Mouse (Mus musculus) liver, embryonic 14.5 days (tissue): ENCODE data around the gene H2-Q10. TPM values are rescaled to one million over a fixed set of nuclear protein-coding genes. Genes with fewer than 3 reads are reported as not detected.
"Not testable (repeated sequence)": the region's sequence is repeated elsewhere in the genome, so short reads cannot be mapped to it uniquely, and the experiment has no call there.

ENCODE experiments used
- ATAC-seq: fragments of 200-750 bp; cut with Nextera tagmentation; 2 replicates; pipeline ENCODE4 v1.8.0; 2017; ENCODE audit warnings: moderate number of reproducible peaks, mild to moderate bottlenecking, moderate library complexity; ENCODE audit not compliant: insufficient read depth
- DNase-seq, 3 experiments: peaks; one replicate each; pipeline ENCODE4 v3.0.0-alpha.2; 2012 to 2013; ENCODE audit warnings: low read depth in 3 of 3, low spot score in 3 of 3
- H3K27ac ChIP-seq: fragments of 300-500 bp; sonication (generic); 2 replicates; pipeline ENCODE4 v1.5.1; 2014; ENCODE audit warnings: moderate library complexity, mild to moderate bottlenecking, control low read depth, inconsistent platforms
- H3K27me3 ChIP-seq: fragments of 300-500 bp; sonication (generic); 2 replicates; pipeline ENCODE4 v1.6.1; 2014; ENCODE audit warnings: mild to moderate bottlenecking, low read length, moderate library complexity; ENCODE audit not compliant: control insufficient read depth, insufficient read depth
- H3K36me3 ChIP-seq: fragments of 300-500 bp; sonication (generic); replicated peaks from 2 replicates; pipeline ENCODE4 v1.6.1; 2014; ENCODE audit warnings: low read depth; ENCODE audit not compliant: control insufficient read depth, insufficient read depth
- H3K4me1 ChIP-seq, 2 experiments: fragments of 200-500 bp in 1 of 2; fragments of 300-500 bp in 1 of 2; sonication (generic) in 1 of 2; replicated peaks; 2 replicates each; pipeline ENCODE4 v1.6.1; 2012 to 2014; ENCODE audit warnings: antibody characterized with exemption in 1 of 2, inconsistent platforms in 1 of 2, low read length in 1 of 2; ENCODE audit not compliant: control insufficient read depth in 2 of 2, insufficient read depth in 2 of 2
- H3K4me2 ChIP-seq: fragments of 300-500 bp; sonication (generic); 2 replicates; pipeline ENCODE4 v1.6.1; 2014; ENCODE audit warnings: low read depth, mild to moderate bottlenecking, control low read depth, moderate library complexity
- H3K4me3 ChIP-seq, 2 experiments: fragments of 200-500 bp in 1 of 2; fragments of 300-500 bp in 1 of 2; sonication (generic) in 1 of 2; 2 replicates each; pipeline ENCODE4 v1.5.1; 2012 to 2014; ENCODE audit warnings: low read depth in 2 of 2, low read length in 2 of 2, mild to moderate bottlenecking in 2 of 2, control low read depth in 1 of 2, inconsistent platforms in 1 of 2, moderate library complexity in 1 of 2; ENCODE audit not compliant: insufficient read depth in 1 of 2
- H3K9ac ChIP-seq: fragments of 300-500 bp; sonication (generic); replicated peaks from 2 replicates; pipeline ENCODE4 v1.6.1; 2014; ENCODE audit warnings: mild to moderate bottlenecking, control low read depth, moderate library complexity
- H3K9me3 ChIP-seq: fragments of 300-500 bp; sonication (generic); 2 replicates; pipeline ENCODE4 v1.6.1; 2016; ENCODE audit warnings: low read length, mixed read lengths; ENCODE audit not compliant: control insufficient read depth
- CTCF ChIP-seq: IDR thresholded peaks from 2 replicates; pipeline ENCODE4 v1.5.1; 2016; ENCODE audit warnings: antibody characterized with exemption, low read depth, control low read depth
- EP300 ChIP-seq: IDR thresholded peaks from 2 replicates; pipeline ENCODE4 v1.6.1; 2016; ENCODE audit warnings: antibody characterized with exemption, low read depth
- WGBS: fragments of 180-500 bp; shearing (Covaris S2); extraction: QIAGEN DNeasy Blood & Tissue Kit; methylation state at CpG from one replicate; pipeline ENCODE4 v1.1.7; 2014; ENCODE audit not compliant: insufficient replicate concordance; 5-methylcytosine and 5-hydroxymethylcytosine counted together
- polyA plus RNA-seq, 2 experiments: library from polyadenylated mRNA; depleted of rRNA in 1 of 2; stranded (reverse) in 1 of 2; unstranded in 1 of 2; fragments of >200 nt; fragmentation: Nextera tagmentation in 1 of 2; extraction: Ambion mirVana in 1 of 2; gene quantifications; 2 replicates each; pipeline versions ENCODE4 v1.2.1 to v1.2.3; 2012 to 2014

The H2-Q10 gene
- polyA plus RNA-seq (2012; rRNA removed) (119 and 136 TPM in 2 replicates), polyA plus RNA-seq (2014; fragmentation: Nextera tagmentation; extraction: Ambion mirVana) (195 and 206 TPM in 2 replicates)

GRCm38 (mm10) chr17:35469842-35470751, at the start of gene H2-Q10:
H2-Q10 (plus strand) TSS chr17:35470089.
- Histone ChIP-seq H3K4me2 (peak within 1 kb of the TSS; percentile 24; the same call in 1 of the 2 replicates), H3K9ac (peak within 1 kb of the TSS; percentile 32), H3K36me3 (no peaks in the 10 kb centered on the region), H3K4me1 (no peaks in the 10 kb centered on the region), H3K4me3 (peak within 1 kb of the TSS; percentile 35 to 56), H3K27ac (peak within 1 kb of the TSS; percentile 33), H3K27me3 (peaks cover 17% of the 10 kb centered on the region), H3K9me3 (no peaks in the 10 kb centered on the region)
- 3% methylated on average over 77 of the region's 80 CpGs for WGBS
- no peak for DNase-seq
- ATAC-seq, result peak; percentile 81
- no peak for TF ChIP-seq CTCF
- TF ChIP-seq EP300, result no peak

GRCm38 (mm10) chr17:35420206-35420810, 49.6 kb upstream of the H2-Q10 start:
- not testable (repeated sequence) for H3K9ac ChIP-seq, H3K9me3 ChIP-seq, H3K27me3 ChIP-seq, ATAC-seq, DNase-seq, H3K27ac ChIP-seq, H3K4me2 ChIP-seq, H3K4me1 ChIP-seq, H3K36me3 ChIP-seq, H3K4me3 ChIP-seq
- 8% methylated on average over 11 of the region's 11 CpGs for WGBS
- TF ChIP-seq CTCF, result peak; percentile 78

GRCm38 (mm10) chr17:35421331-35421730, 48.6 kb upstream of the H2-Q10 start:
- not testable (repeated sequence) for H3K36me3 ChIP-seq, H3K4me2 ChIP-seq, H3K9ac ChIP-seq, DNase-seq, H3K9me3 ChIP-seq, H3K27ac ChIP-seq, H3K4me1 ChIP-seq, H3K4me3 ChIP-seq, ATAC-seq
- 69% methylated on average over 4 of the region's 4 CpGs for WGBS
- H3K27me3 ChIP-seq, result peaks cover 12% of the 10 kb centered on the region

- not testable (repeated sequence) for H3K4me3 ChIP-seq, DNase-seq, ATAC-seq, H3K9me3 ChIP-seq, H3K27ac ChIP-seq, H3K4me1 ChIP-seq, H3K9ac ChIP-seq, H3K36me3 ChIP-seq, H3K4me2 ChIP-seq
- peaks cover 12% of the 10 kb centered on the region for H3K27me3 ChIP-seq
- 71% methylated on average over 5 of the region's 5 CpGs for WGBS
Observed at GRCm38 (mm10) chr17:35422360-35422759, 47.5 kb upstream of the H2-Q10 start.

- H3K9me3 ChIP-seq, H3K36me3 ChIP-seq, H3K4me2 ChIP-seq, H3K4me1 ChIP-seq, H3K9ac ChIP-seq, DNase-seq, H3K27ac ChIP-seq, H3K4me3 ChIP-seq, ATAC-seq: not testable (repeated sequence)
- 41% methylated on average over 3 of the region's 3 CpGs for WGBS
- H3K27me3 ChIP-seq, result peaks cover 12% of the 10 kb centered on the region
Observed at GRCm38 (mm10) chr17:35423131-35423810, 46.6 kb upstream of the H2-Q10 start.

- peaks cover 12% of the 10 kb centered on the region for H3K27me3 ChIP-seq
- not testable (repeated sequence) for ATAC-seq, H3K4me1 ChIP-seq, H3K36me3 ChIP-seq, H3K9ac ChIP-seq, H3K4me2 ChIP-seq, H3K27ac ChIP-seq, H3K4me3 ChIP-seq, DNase-seq, H3K9me3 ChIP-seq
- WGBS, result 41% methylated on average over 3 of the region's 3 CpGs
Observed at GRCm38 (mm10) chr17:35424106-35424505, 45.8 kb upstream of the H2-Q10 start.

GRCm38 (mm10) chr17:35424624-35425416, 45.1 kb upstream of the H2-Q10 start, which contains the start of gene H2-Q6:
H2-Q6 (plus strand) TSS chr17:35424850.
- ATAC-seq (peak; percentile 75), DNase-seq (peak in 1 of 3 experiments; percentile 22)
- H3K27me3 ChIP-seq, result peaks cover 12% of the 10 kb centered on the region
- not testable (repeated sequence) for H3K9ac ChIP-seq, H3K27ac ChIP-seq, H3K4me1 ChIP-seq, H3K36me3 ChIP-seq, H3K9me3 ChIP-seq
- 2% methylated on average over 50 of the region's 66 CpGs for WGBS
- H3K4me2 ChIP-seq, result peak within 1 kb of the TSS; percentile 36
- H3K4me3 ChIP-seq, result peak within 1 kb of the TSS; percentile 14 to 15; a peak in 3 of 4 replicates
